Mouse (Mus musculus): ENCODE measurements at regions not wholly inside any gene's neighbourhood (a gene's known extent, or its start where the extent isn't known, plus 50 kb on each side); places are given as distances from the start of the nearest gene placed in this dataset.

DNA sequence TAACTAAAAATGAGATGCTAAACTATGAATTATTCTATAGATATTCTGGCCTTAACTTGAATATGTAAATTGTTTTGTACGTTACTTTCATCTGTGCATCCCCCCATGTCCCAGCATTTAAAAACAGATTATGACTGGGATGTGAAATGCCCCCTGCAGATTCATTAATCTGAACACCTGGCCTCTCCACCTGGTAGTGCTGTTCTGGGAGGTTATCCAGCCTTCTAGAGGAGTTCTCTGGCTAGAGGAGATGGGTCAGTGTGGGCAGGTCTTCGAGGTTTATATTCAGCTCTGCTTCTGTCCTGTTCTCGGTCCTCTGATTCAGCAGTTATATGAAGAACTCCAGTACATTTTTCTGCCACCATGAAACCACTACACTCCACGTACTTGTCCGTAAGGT, 625.2 kb upstream of the Adgra3 start:
- no peak for TF ChIP-seq CTCF (IDR thresholded peaks at IDR 0.05; ENCODE audit: low read depth)
- TF ChIP-seq EP300 (optimal IDR thresholded peaks at IDR 0.05): no peak

Data from stomach, postnatal 0 days (tissue).